Mouse (Mus musculus): ENCODE results near the gene Pakap. TPM values are rescaled to one million over a fixed set of nuclear protein-coding genes. Genes with fewer than 3 reads are reported as not detected.

Pakap gene
- polyA plus RNA-seq, 1 experiment from 2014 or later = 34.5 TPM

GRCm38 (mm10) chr4:57856673-57857072 lies 288.7 kb downstream of the Pakap start:
- H3K9me3 ChIP-seq = no peaks in the 10 kb centered on the region
- no peak overlapping the region for H3K9ac ChIP-seq
- H3K4me1 ChIP-seq = peaks cover 24% of the 10 kb centered on the region
- H3K4me3 ChIP-seq = no peak overlapping the region
- ATAC-seq (ENCODE audit: low FRiP score, low read depth) = no peak
- H3K36me3 ChIP-seq = peaks cover 55% of the 10 kb centered on the region
- no peak overlapping the region for H3K27ac ChIP-seq
- no peak overlapping the region for H3K4me2 ChIP-seq (replicated peaks)
- H3K27me3 ChIP-seq = no peaks in the 10 kb centered on the region
- WGBS = 95% methylated on average over 10 of the region's 10 CpGs

GRCm38 (mm10) chr4:57860204-57860611 lies 292.2 kb downstream of the Pakap start:
- Histone ChIP-seq H3K27me3 (no peaks in the 10 kb centered on the region), H3K36me3 (peaks cover 43% of the 10 kb centered on the region), H3K9me3 (no peaks in the 10 kb centered on the region), H3K27ac (no peak overlapping the region), H3K9ac (no peak overlapping the region), H3K4me1 (peaks cover 19% of the 10 kb centered on the region), H3K4me2 (replicated peaks) (no peak overlapping the region), H3K4me3 (no peak overlapping the region)
- 78% methylated on average over 6 of the region's 6 CpGs for WGBS
- ATAC-seq (ENCODE audit: low FRiP score, low read depth) = no peak

GRCm38 (mm10) chr4:57861166-57861565 lies 293.2 kb downstream of the Pakap start:
- H3K9me3 ChIP-seq = no peaks in the 10 kb centered on the region
- no peak for ATAC-seq (ENCODE audit: low FRiP score, low read depth)
- no peak overlapping the region for H3K4me3 ChIP-seq
- H3K36me3 ChIP-seq = peaks cover 34% of the 10 kb centered on the region
- H3K4me2 ChIP-seq (replicated peaks) = no peak overlapping the region
- no peaks in the 10 kb centered on the region for H3K27me3 ChIP-seq
- H3K27ac ChIP-seq = no peak overlapping the region
- H3K9ac ChIP-seq = no peak overlapping the region
- peaks cover 26% of the 10 kb centered on the region for H3K4me1 ChIP-seq
- WGBS = 72% methylated on average over 6 of the region's 6 CpGs

GRCm38 (mm10) chr4:57861856-57862255 lies 293.9 kb downstream of the Pakap start:
- Histone ChIP-seq H3K9me3 (no peaks in the 10 kb centered on the region), H3K27ac (no peak overlapping the region), H3K4me3 (no peak overlapping the region), H3K4me2 (replicated peaks) (peak overlapping the region; percentile 7; the same call in 1 of the 2 replicates), H3K27me3 (no peaks in the 10 kb centered on the region), H3K4me1 (peaks cover 33% of the 10 kb centered on the region), H3K36me3 (peaks cover 27% of the 10 kb centered on the region), H3K9ac (no peak overlapping the region)
- no peak for ATAC-seq (ENCODE audit: low FRiP score, low read depth)
- 46% methylated on average over 8 of the region's 8 CpGs for WGBS

GRCm38 (mm10) chr4:57862269-57862986 lies 294.4 kb downstream of the Pakap start:
- no peak overlapping the region for H3K27ac ChIP-seq
- 58% methylated on average over 9 of the region's 9 CpGs for WGBS
- H3K36me3 ChIP-seq = peaks cover 21% of the 10 kb centered on the region

GRCm38 (mm10) chr4:57866088-57866487 lies 298.1 kb downstream of the Pakap start:
- H3K27ac ChIP-seq = no peak overlapping the region
- H3K9me3 ChIP-seq = no peaks in the 10 kb centered on the region
- 9% methylated on average over 2 of the region's 2 CpGs for WGBS

More at GRCm38 (mm10) chr4:57862269-57862986, 294.4 kb downstream of the Pakap start:
- Histone ChIP-seq H3K9ac (no peak overlapping the region), H3K4me1 (peaks cover 36% of the 10 kb centered on the region), H3K4me2 (replicated peaks) (0 out of 2 replicates have a peak overlapping the region, but pooled peaks have one; percentile 7), H3K9me3 (no peaks in the 10 kb centered on the region), H3K27me3 (no peaks in the 10 kb centered on the region), H3K4me3 (no peak overlapping the region)
- no peak for ATAC-seq (ENCODE audit: low FRiP score, low read depth)

GRCm38 (mm10) chr4:57866990-57867389 lies 299.0 kb downstream of the Pakap start:
- no peak for ATAC-seq (ENCODE audit: low FRiP score, low read depth)
- H3K9ac ChIP-seq = no peak overlapping the region
- H3K4me1 ChIP-seq = peaks cover 25% of the 10 kb centered on the region
- no peak overlapping the region for H3K4me2 ChIP-seq (replicated peaks)
- H3K4me3 ChIP-seq = no peak overlapping the region
- no peaks in the 10 kb centered on the region for H3K27me3 ChIP-seq
- 72% methylated on average over 9 of the region's 9 CpGs for WGBS
- no peaks in the 10 kb centered on the region for H3K9me3 ChIP-seq
- H3K27ac ChIP-seq = no peak overlapping the region
- no peaks in the 10 kb centered on the region for H3K36me3 ChIP-seq

More at GRCm38 (mm10) chr4:57866088-57866487, 298.1 kb downstream of the Pakap start:
- H3K9ac ChIP-seq = no peak overlapping the region
- no peaks in the 10 kb centered on the region for H3K27me3 ChIP-seq
- peaks cover 33% of the 10 kb centered on the region for H3K4me1 ChIP-seq
- no peaks in the 10 kb centered on the region for H3K36me3 ChIP-seq
- ATAC-seq (ENCODE audit: low FRiP score, low read depth) = no peak
- H3K4me3 ChIP-seq = no peak overlapping the region
- no peak overlapping the region for H3K4me2 ChIP-seq (replicated peaks)

GRCm38 (mm10) chr4:57867454-57867853 lies 299.5 kb downstream of the Pakap start:
- Histone ChIP-seq H3K4me1 (peaks cover 21% of the 10 kb centered on the region), H3K4me2 (replicated peaks) (no peak overlapping the region), H3K27me3 (no peaks in the 10 kb centered on the region), H3K4me3 (no peak overlapping the region), H3K36me3 (no peaks in the 10 kb centered on the region), H3K9ac (no peak overlapping the region), H3K9me3 (no peaks in the 10 kb centered on the region), H3K27ac (no peak overlapping the region)
- WGBS = 58% methylated on average over 10 of the region's 10 CpGs
- no peak for ATAC-seq (ENCODE audit: low FRiP score, low read depth)

- no peak for ATAC-seq (ENCODE audit: low FRiP score, low read depth)
- Histone ChIP-seq H3K27me3 (no peaks in the 10 kb centered on the region), H3K9ac (no peak overlapping the region), H3K27ac (no peak overlapping the region), H3K4me3 (no peak overlapping the region), H3K4me1 (peaks cover 11% of the 10 kb centered on the region), H3K9me3 (no peaks in the 10 kb centered on the region), H3K36me3 (no peaks in the 10 kb centered on the region), H3K4me2 (replicated peaks) (no peak overlapping the region)
- WGBS = 88% methylated on average over 5 of the region's 5 CpGs
These were observed 311.2 kb downstream of the Pakap start for GRCm38 (mm10) chr4:57879137-57879536.

- Histone ChIP-seq H3K36me3 (no peaks in the 10 kb centered on the region), H3K4me1 (peaks cover 15% of the 10 kb centered on the region), H3K27me3 (no peaks in the 10 kb centered on the region), H3K9me3 (no peaks in the 10 kb centered on the region), H3K27ac (no peak overlapping the region), H3K4me3 (no peak overlapping the region), H3K9ac (no peak overlapping the region), H3K4me2 (replicated peaks) (no peak overlapping the region)
- ATAC-seq (ENCODE audit: low FRiP score, low read depth) = no peak; the same call in 1 of the 2 replicates
- 14% methylated on average over 6 of the region's 6 CpGs for WGBS
These were observed 311.9 kb downstream of the Pakap start for GRCm38 (mm10) chr4:57879804-57880357.

GRCm38 (mm10) chr4:57883520-57884421 lies 315.8 kb downstream of the Pakap start:
- H3K4me2 ChIP-seq (replicated peaks) = no peak overlapping the region
- no peak for ATAC-seq (ENCODE audit: low FRiP score, low read depth)
- no peak overlapping the region for H3K4me3 ChIP-seq
- H3K27me3 ChIP-seq = no peaks in the 10 kb centered on the region
- H3K36me3 ChIP-seq = no peaks in the 10 kb centered on the region
- peaks cover 24% of the 10 kb centered on the region for H3K4me1 ChIP-seq
- no peak overlapping the region for H3K9ac ChIP-seq
- no peaks in the 10 kb centered on the region for H3K9me3 ChIP-seq
- no peak overlapping the region; the same call in 1 of the 2 replicates for H3K27ac ChIP-seq
- 75% methylated on average over 7 of the region's 7 CpGs for WGBS

GRCm38 (mm10) chr4:57884511-57884910 lies 316.5 kb downstream of the Pakap start:
- H3K4me2 ChIP-seq (replicated peaks) = no peak overlapping the region
- H3K4me3 ChIP-seq = no peak overlapping the region
- ATAC-seq (ENCODE audit: low FRiP score, low read depth) = no peak
- no peak overlapping the region; the same call in 1 of the 2 replicates for H3K27ac ChIP-seq
- H3K9ac ChIP-seq = no peak overlapping the region
- no peaks in the 10 kb centered on the region for H3K9me3 ChIP-seq
- no peaks in the 10 kb centered on the region for H3K27me3 ChIP-seq
- no peaks in the 10 kb centered on the region for H3K36me3 ChIP-seq
- WGBS = 80% methylated on average over 3 of the region's 3 CpGs
- H3K4me1 ChIP-seq = peaks cover 24% of the 10 kb centered on the region
